Mouse (Mus musculus) brain, embryonic 14.5 days (tissue): ENCODE measurements around the gene Col5a1.

Experiments used
- CTCF ChIP-seq: fragments of 200-500 bp; IDR thresholded peaks from 2 replicates; pipeline ENCODE4 v1.5.1; 2012; ENCODE audit warnings: inconsistent platforms, mild to moderate bottlenecking, moderate library complexity, borderline replicate concordance; ENCODE audit not compliant: insufficient read depth, insufficient read length; ENCODE audit errors: extremely low read depth
- POLR2A ChIP-seq: fragments of 200-500 bp; IDR thresholded peaks from 2 replicates; pipeline ENCODE4 v1.6.1; 2012; ENCODE audit warnings: mild to moderate bottlenecking, inconsistent platforms, borderline replicate concordance; ENCODE audit not compliant: poor library complexity, insufficient read depth, insufficient read length, severe bottlenecking; ENCODE audit errors: extremely low read depth

DNA sequence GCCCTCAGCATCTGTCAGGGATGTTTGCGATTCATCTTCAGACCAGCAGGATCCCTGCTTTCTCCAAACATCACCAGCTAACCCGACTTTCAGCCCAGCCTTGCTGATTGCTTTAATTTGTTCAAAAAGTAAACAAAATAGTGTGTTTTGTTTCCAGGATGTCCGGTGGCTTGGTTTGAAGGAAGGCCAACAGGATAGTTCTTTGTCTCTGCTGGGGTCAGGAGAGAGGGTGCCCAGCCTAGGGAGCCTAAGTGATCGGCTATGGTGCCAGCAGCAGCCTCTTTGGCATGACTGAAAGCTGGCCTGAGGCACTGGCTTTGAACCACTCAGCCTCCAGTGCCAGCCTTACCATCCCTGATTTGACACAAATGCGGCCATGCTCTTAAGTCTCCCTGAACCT lies 11.0 kb upstream of the Col5a1 start:
- TF ChIP-seq CTCF (no peak), POLR2A (no peak)
